Mouse (Mus musculus): ENCODE measurements around the gene V1rd19.

Gene V1rd19

DNA sequence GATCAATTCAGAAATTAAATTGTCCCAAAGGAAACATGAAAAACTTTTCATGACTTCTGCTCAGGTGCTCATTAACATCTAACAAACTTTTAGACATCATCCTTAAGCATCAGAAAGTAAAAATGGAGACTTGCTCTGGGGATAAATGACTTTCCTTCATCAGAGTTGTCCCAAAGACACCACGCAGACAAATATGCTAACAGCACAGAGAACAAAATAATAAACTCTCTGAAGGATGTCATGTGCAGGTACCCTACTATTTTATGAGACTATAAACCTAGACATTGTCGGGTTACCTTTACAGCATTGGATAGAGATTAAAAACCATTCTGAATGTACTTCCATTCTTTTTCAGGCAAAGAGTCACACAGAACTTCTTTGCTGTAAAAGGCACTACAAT is at the start of gene V1rd19:
Gene V1rd19, plus strand, starts transcription at position 301 of the 400 bp plus-strand sequence.
- 65% methylated on average over 2 of the region's 2 CpGs for WGBS

DNA sequence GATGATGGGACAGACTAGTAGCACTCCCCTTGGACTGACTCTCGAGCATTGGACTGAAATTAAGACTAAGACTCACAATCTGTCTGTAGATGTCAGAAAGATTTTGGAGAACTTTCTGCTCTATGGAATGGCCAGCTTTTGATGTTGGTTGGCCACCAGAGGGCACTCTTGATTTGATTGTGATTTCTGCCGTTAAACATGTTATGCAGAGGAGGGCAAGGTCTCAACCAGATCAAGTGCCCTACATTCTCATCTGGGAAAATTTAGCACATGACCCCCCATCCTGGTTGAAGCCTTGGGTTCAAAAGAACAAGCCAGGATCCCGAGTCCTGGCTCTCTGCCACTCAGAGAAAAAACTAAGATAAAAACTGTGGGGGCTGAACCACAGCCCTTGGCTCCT is 33.4 kb upstream of the V1rd19 start:
- 41% methylated on average over 3 of the region's 3 CpGs for WGBS

DNA sequence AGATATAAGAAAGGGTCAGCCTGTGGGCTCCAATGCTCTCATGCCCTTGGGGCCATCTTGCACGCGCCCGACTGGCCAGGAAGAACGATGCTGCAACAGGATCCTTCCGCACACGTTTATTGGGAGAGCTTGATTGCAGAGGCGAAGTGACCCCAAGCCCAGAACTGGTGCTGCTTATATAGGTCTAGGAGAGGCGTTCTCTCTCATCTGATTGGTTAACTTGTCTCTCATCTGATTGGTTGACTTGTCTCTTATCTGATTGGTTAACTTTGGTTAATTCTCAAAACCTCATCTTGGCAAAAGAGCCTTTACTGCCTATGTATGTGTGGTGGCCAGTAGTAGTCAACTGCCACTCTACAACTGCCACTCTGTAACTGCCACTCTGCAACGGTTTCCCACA is 27.2 kb upstream of the V1rd19 start, which contains the start of gene Vmn1r181:
Gene Vmn1r181, plus strand, starts transcription at position 301 of the 400 bp plus-strand sequence.
- 85% methylated on average over 9 of the region's 9 CpGs for WGBS

- 73% methylated on average over 4 of the region's 4 CpGs for WGBS
Observed at GRCm38 (mm10) chr7:24052660-24053304, 51.3 kb downstream of the V1rd19 start, which contains the start of gene Vmn1r183. TSS of gene Vmn1r183 (plus strand) at chr7:24053254.

Data from cerebral cortex, adult 2 months (tissue).